Mouse (Mus musculus): Measurements from ENCODE around the gene Ylpm1. TPM values are rescaled to one million over a fixed set of nuclear protein-coding genes. Genes with fewer than 3 reads are reported as not detected.

Ylpm1 gene
- polyA plus RNA-seq, 1 experiment from 2014 or later = 29.2 TPM

- H3K4me1 ChIP-seq = peaks cover 22% of the 10 kb centered on the region
- H3K4me2 ChIP-seq (replicated peaks) = 0 out of 2 replicates have a peak overlapping the region, but pooled peaks have one; percentile 17
- H3K4me3 ChIP-seq (replicated peaks) = no peak overlapping the region
- H3K9me3 ChIP-seq (replicated peaks) = no peaks in the 10 kb centered on the region
- peak; percentile 73; the same call in 1 of the 2 replicates for ATAC-seq (ENCODE audit: insufficient number of reproducible peaks, low FRiP score, low TSS enrichment, low read depth)
- peak overlapping the region; percentile 65 for H3K27ac ChIP-seq (replicated peaks)
- 21% methylated on average over 14 of the region's 14 CpGs for WGBS
- no peaks in the 10 kb centered on the region for H3K27me3 ChIP-seq
- 0 out of 2 replicates have a peak, but pooled peaks cover 9% of the 10 kb centered on the region for H3K36me3 ChIP-seq
- no peak overlapping the region for H3K9ac ChIP-seq
Observed at GRCm38 (mm10) chr12:85094010-85094409, 97.9 kb downstream of the Ylpm1 start.

- ATAC-seq (ENCODE audit: insufficient number of reproducible peaks, low FRiP score, low TSS enrichment, low read depth) = no peak
- H3K27ac ChIP-seq (replicated peaks) = peak overlapping the region; percentile 65
- no peak overlapping the region for H3K4me2 ChIP-seq (replicated peaks)
- H3K36me3 ChIP-seq = 0 out of 2 replicates have a peak, but pooled peaks cover 2% of the 10 kb centered on the region
- H3K27me3 ChIP-seq = no peaks in the 10 kb centered on the region
- H3K4me1 ChIP-seq = peaks cover 22% of the 10 kb centered on the region
- H3K9me3 ChIP-seq (replicated peaks) = no peaks in the 10 kb centered on the region
- WGBS = 62% methylated on average over 10 of the region's 10 CpGs
- no peak overlapping the region for H3K4me3 ChIP-seq (replicated peaks)
- no peak overlapping the region for H3K9ac ChIP-seq
Observed at GRCm38 (mm10) chr12:85094706-85095105, 98.6 kb downstream of the Ylpm1 start.

GRCm38 (mm10) chr12:85095146-85095545, 99.0 kb downstream of the Ylpm1 start:
- Histone ChIP-seq H3K27me3 (no peaks in the 10 kb centered on the region), H3K27ac (replicated peaks) (no peak overlapping the region; the same call in 1 of the 2 replicates), H3K36me3 (no peaks in the 10 kb centered on the region), H3K4me2 (replicated peaks) (no peak overlapping the region), H3K9ac (no peak overlapping the region), H3K9me3 (replicated peaks) (no peaks in the 10 kb centered on the region), H3K4me1 (peaks cover 22% of the 10 kb centered on the region), H3K4me3 (replicated peaks) (no peak overlapping the region)
- ATAC-seq (ENCODE audit: insufficient number of reproducible peaks, low FRiP score, low TSS enrichment, low read depth) = 0 out of 2 replicates have a peak, but pooled peaks have one; percentile 6
- WGBS = 82% methylated on average over 11 of the region's 11 CpGs

- no peak overlapping the region for H3K9ac ChIP-seq
- no peaks in the 10 kb centered on the region for H3K36me3 ChIP-seq
- WGBS = 77% methylated on average over 7 of the region's 7 CpGs
- no peak for ATAC-seq (ENCODE audit: insufficient number of reproducible peaks, low FRiP score, low TSS enrichment, low read depth)
- no peaks in the 10 kb centered on the region for H3K9me3 ChIP-seq (replicated peaks)
- H3K4me1 ChIP-seq = peaks cover 24% of the 10 kb centered on the region
- H3K4me3 ChIP-seq (replicated peaks) = no peak overlapping the region
- no peak overlapping the region for H3K4me2 ChIP-seq (replicated peaks)
- no peaks in the 10 kb centered on the region for H3K27me3 ChIP-seq
- H3K27ac ChIP-seq (replicated peaks) = no peak overlapping the region
Observed at GRCm38 (mm10) chr12:85095859-85096258, 99.7 kb downstream of the Ylpm1 start.

GRCm38 (mm10) chr12:85101001-85101400, 104.9 kb downstream of the Ylpm1 start:
- 45% methylated on average over 14 of the region's 14 CpGs for WGBS
- no peak overlapping the region; the same call in 1 of the 2 replicates for H3K4me2 ChIP-seq (replicated peaks)
- no peaks in the 10 kb centered on the region for H3K36me3 ChIP-seq
- H3K27me3 ChIP-seq = no peaks in the 10 kb centered on the region
- H3K27ac ChIP-seq (replicated peaks) = peak overlapping the region; percentile 13; the same call in 1 of the 2 replicates
- peaks cover 11% of the 10 kb centered on the region; the same call in 1 of the 2 replicates for H3K4me1 ChIP-seq
- no peak overlapping the region for H3K4me3 ChIP-seq (replicated peaks)
- H3K9ac ChIP-seq = no peak overlapping the region
- no peaks in the 10 kb centered on the region for H3K9me3 ChIP-seq (replicated peaks)
- ATAC-seq (ENCODE audit: insufficient number of reproducible peaks, low FRiP score, low TSS enrichment, low read depth) = no peak

GRCm38 (mm10) chr12:85101521-85102106, 105.5 kb downstream of the Ylpm1 start:
- Histone ChIP-seq H3K9ac (no peak overlapping the region), H3K9me3 (replicated peaks) (no peaks in the 10 kb centered on the region), H3K4me2 (replicated peaks) (no peak overlapping the region), H3K27ac (replicated peaks) (no peak overlapping the region), H3K27me3 (no peaks in the 10 kb centered on the region), H3K4me3 (replicated peaks) (no peak overlapping the region), H3K36me3 (no peaks in the 10 kb centered on the region), H3K4me1 (peaks cover 16% of the 10 kb centered on the region; the same call in 1 of the 2 replicates)
- no peak for ATAC-seq (ENCODE audit: insufficient number of reproducible peaks, low FRiP score, low TSS enrichment, low read depth)
- 77% methylated on average over 5 of the region's 5 CpGs for WGBS

GRCm38 (mm10) chr12:85103096-85103495, 107.0 kb downstream of the Ylpm1 start:
- Histone ChIP-seq H3K4me2 (replicated peaks) (no peak overlapping the region), H3K4me3 (replicated peaks) (no peak overlapping the region)

GRCm38 (mm10) chr12:85104789-85105188, 108.7 kb downstream of the Ylpm1 start:
- H3K27ac ChIP-seq (replicated peaks) = no peak overlapping the region
- no peak overlapping the region for H3K9ac ChIP-seq
- no peak for ATAC-seq (ENCODE audit: insufficient number of reproducible peaks, low FRiP score, low TSS enrichment, low read depth)
- H3K4me1 ChIP-seq = peaks cover 28% of the 10 kb centered on the region
- H3K4me3 ChIP-seq (replicated peaks) = no peak overlapping the region
- 89% methylated on average over 8 of the region's 8 CpGs for WGBS
- H3K36me3 ChIP-seq = no peaks in the 10 kb centered on the region
- H3K4me2 ChIP-seq (replicated peaks) = no peak overlapping the region
- H3K27me3 ChIP-seq = no peaks in the 10 kb centered on the region
- H3K9me3 ChIP-seq (replicated peaks) = no peaks in the 10 kb centered on the region

More at GRCm38 (mm10) chr12:85103096-85103495, 107.0 kb downstream of the Ylpm1 start:
- no peaks in the 10 kb centered on the region for H3K9me3 ChIP-seq (replicated peaks)
- H3K4me1 ChIP-seq = peaks cover 18% of the 10 kb centered on the region; the same call in 1 of the 2 replicates
- no peak for ATAC-seq (ENCODE audit: insufficient number of reproducible peaks, low FRiP score, low TSS enrichment, low read depth)
- 79% methylated on average over 8 of the region's 8 CpGs for WGBS
- H3K27me3 ChIP-seq = no peaks in the 10 kb centered on the region
- no peaks in the 10 kb centered on the region for H3K36me3 ChIP-seq
- no peak overlapping the region for H3K9ac ChIP-seq
- H3K27ac ChIP-seq (replicated peaks) = no peak overlapping the region

- WGBS = 8% methylated on average over 8 of the region's 8 CpGs
- Histone ChIP-seq H3K4me1 (peaks cover 26% of the 10 kb centered on the region), H3K36me3 (no peaks in the 10 kb centered on the region), H3K4me2 (replicated peaks) (peak overlapping the region; percentile 27), H3K27me3 (no peaks in the 10 kb centered on the region), H3K9me3 (replicated peaks) (no peaks in the 10 kb centered on the region), H3K27ac (replicated peaks) (no peak overlapping the region), H3K4me3 (replicated peaks) (no peak overlapping the region), H3K9ac (no peak overlapping the region)
- ATAC-seq (ENCODE audit: insufficient number of reproducible peaks, low FRiP score, low TSS enrichment, low read depth) = no peak
Observed at GRCm38 (mm10) chr12:85106292-85106691, 110.2 kb downstream of the Ylpm1 start.

GRCm38 (mm10) chr12:85108643-85109042, 112.5 kb downstream of the Ylpm1 start:
- 56% methylated on average over 3 of the region's 3 CpGs for WGBS
- ATAC-seq (ENCODE audit: insufficient number of reproducible peaks, low FRiP score, low TSS enrichment, low read depth) = no peak

GRCm38 (mm10) chr12:85109426-85109825, 113.3 kb downstream of the Ylpm1 start:
- Histone ChIP-seq H3K9ac (no peak overlapping the region), H3K36me3 (no peaks in the 10 kb centered on the region), H3K27ac (replicated peaks) (0 out of 2 replicates have a peak overlapping the region, but pooled peaks have one; percentile 89), H3K4me1 (peaks cover 44% of the 10 kb centered on the region), H3K4me2 (replicated peaks) (peak overlapping the region; percentile 59), H3K4me3 (replicated peaks) (peak overlapping the region; percentile 84; the same call in 1 of the 2 replicates), H3K27me3 (no peaks in the 10 kb centered on the region), H3K9me3 (replicated peaks) (no peaks in the 10 kb centered on the region)
- no peak for ATAC-seq (ENCODE audit: insufficient number of reproducible peaks, low FRiP score, low TSS enrichment, low read depth)
- WGBS = 53% methylated on average over 4 of the region's 4 CpGs

More at GRCm38 (mm10) chr12:85108643-85109042, 112.5 kb downstream of the Ylpm1 start:
- Histone ChIP-seq H3K27ac (replicated peaks) (no peak overlapping the region), H3K9me3 (replicated peaks) (no peaks in the 10 kb centered on the region), H3K4me1 (peaks cover 43% of the 10 kb centered on the region), H3K36me3 (no peaks in the 10 kb centered on the region), H3K9ac (no peak overlapping the region), H3K4me3 (replicated peaks) (no peak overlapping the region), H3K27me3 (no peaks in the 10 kb centered on the region), H3K4me2 (replicated peaks) (no peak overlapping the region)
